In the genomic region with DNA sequence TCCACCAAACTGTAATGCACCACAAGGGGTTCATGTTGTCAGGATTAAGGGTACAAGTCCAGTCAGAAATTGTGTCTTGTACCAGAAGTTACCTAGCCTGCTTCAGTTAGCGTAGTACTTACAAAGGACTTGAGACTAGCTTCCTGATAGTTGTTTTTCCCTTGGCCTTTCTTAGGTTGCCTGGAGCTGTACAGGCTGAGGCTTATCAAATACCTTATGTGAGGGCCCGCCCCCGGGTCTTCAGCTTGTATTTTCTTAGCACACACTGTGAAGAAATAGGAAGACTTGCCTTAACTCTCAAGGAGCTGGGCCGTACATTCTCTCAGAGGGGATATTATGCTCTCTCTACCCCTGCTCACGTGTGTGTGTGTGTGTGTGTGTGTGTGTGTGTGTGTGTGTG, we compare ENCODE assay signal across 11 mouse cellular contexts.
"Had no signal": no experiment of that assay in that cellular context is flagged by ENCODE, and none has a peak within 500 bp of the region (broad histone marks: within the 10 kb centered on the region; RNA-seq: fewer than 3 reads in every experiment).

No protein-coding gene starts in this region.

- H3K36me3 ChIP-seq: kidney, embryonic 15.5 days; limb, embryonic 15.5 days; liver, embryonic 12.5 days; midbrain, embryonic 13.5 days had no signal

- H3K4me2 ChIP-seq: kidney, embryonic 15.5 days; limb, embryonic 15.5 days; liver, embryonic 12.5 days; lung, embryonic 14.5 days; midbrain, embryonic 13.5 days had no signal

- H3K4me3 ChIP-seq: kidney, embryonic 15.5 days; limb, embryonic 15.5 days; liver, embryonic 12.5 days; midbrain, embryonic 13.5 days had no signal

- H3K27me3 ChIP-seq: limb, embryonic 15.5 days had no signal

- H3K9me3 ChIP-seq: kidney, embryonic 15.5 days; limb, embryonic 15.5 days; liver, embryonic 12.5 days; midbrain, embryonic 13.5 days had no signal

- H3K27ac ChIP-seq: kidney, embryonic 15.5 days; limb, embryonic 15.5 days; liver, embryonic 12.5 days; midbrain, embryonic 13.5 days had no signal

- H3K9ac ChIP-seq: kidney, embryonic 15.5 days; limb, embryonic 15.5 days; liver, embryonic 12.5 days; lung, embryonic 14.5 days; midbrain, embryonic 13.5 days had no signal

- ATAC-seq: liver, embryonic 12.5 days; midbrain, embryonic 13.5 days had no signal

- DNase-seq: kidney, postnatal 14 days; layer of hippocampus, adult 9-11 months; layer of hippocampus, postnatal 36 days; lung, embryonic 14.5 days; right cerebral cortex, adult 18-20 months; right cerebral cortex, postnatal 25 days; thymus, postnatal 4 days had no signal
